27 mouse cellular contexts compared by ENCODE assay signal in genomic region chr1:137917449-137917848, GRCm38 (mm10).
DNase-seq lines count a peak whose midpoint lies in the region; ATAC-seq and TF ChIP-seq lines count a peak whose summit lies in the region.
"Had no signal": no experiment of that assay in that cellular context is flagged by ENCODE, and none has a peak within 500 bp of the region (broad histone marks: within the 10 kb centered on the region; RNA-seq: fewer than 3 reads in every experiment).

No protein-coding gene starts in this region.

- peak; percentile 33 for DNase-seq in thymus, postnatal 14 days
- no peak for DNase-seq in thymus, postnatal 36 days
- DNase-seq in CH12.LX (ENCODE audit: extremely low read depth), result peak; percentile 82
- DNase-seq in liver, result no peak
- DNase-seq: adrenal gland, adult 2 months; adrenal gland, postnatal 36 days; cerebellum, adult 2 months; cerebellum, postnatal 36 days; gastrocnemius, postnatal 14 days; heart, adult 11 months; heart, postnatal 36 days; kidney, adult 2 months; kidney, postnatal 36 days; liver, postnatal 0 days; lung, postnatal 4 days had no signal

- in situ Hi-C loops in CH12.LX (cut with MboI; ENCODE audit: low pct_ligation_motif_present, low pct_unique_long_range_greater_than_20kb, low sequenced_read_pairs), result no loop called here

- no peak for TF ChIP-seq CTCF in CH12.LX (conservative IDR thresholded peaks at IDR 0.05 in 1 of 2, IDR thresholded peaks at IDR 0.05 in 1 of 2; ENCODE audit: low read depth in 2 of 2, low read length in 2 of 2)

- TF ChIP-seq POLR2A in CH12.LX (IDR thresholded peaks at IDR 0.05; ENCODE audit: low read depth, low read length), result 0 out of 2 replicates have a peak, but pooled peaks have one; percentile 16

- 97% methylated on average over 1 of the region's 1 CpGs for WGBS in intestine, embryonic 16.5 days
- WGBS in hindbrain, embryonic 13.5 days, result 81% methylated on average over 1 of the region's 1 CpGs

- no peaks in the 10 kb centered on the region for H3K36me3 ChIP-seq in CH12.LX (replicated peaks in 1 of 2; ENCODE audit: control insufficient read depth in 1 of 2, insufficient read depth in 1 of 2, low read length in 1 of 2)
- H3K36me3 ChIP-seq in intestine, embryonic 16.5 days (ENCODE audit: control insufficient read depth, insufficient read depth, low read length), result 0 out of 2 replicates have a peak, but pooled peaks cover 3% of the 10 kb centered on the region
- no peaks in the 10 kb centered on the region; the same call in 1 of the 2 replicates for H3K36me3 ChIP-seq in hindbrain, embryonic 13.5 days
- H3K36me3 ChIP-seq: hindbrain, embryonic 12.5 days; liver, embryonic 12.5 days had no signal

- H3K79me2 ChIP-seq in CH12.LX (replicated peaks; ENCODE audit: control insufficient read depth, extremely low read depth, insufficient read depth, poor library complexity, severe bottlenecking), result peaks cover 15% of the 10 kb centered on the region

- peak overlapping the region; percentile 94 for H3K27ac ChIP-seq in CH12.LX (ENCODE audit: insufficient read depth, low read depth)
- no peak overlapping the region for H3K27ac ChIP-seq in intestine, embryonic 16.5 days (ENCODE audit: low read length)
- H3K27ac ChIP-seq in hindbrain, embryonic 13.5 days, result no peak overlapping the region
- H3K27ac ChIP-seq: forebrain, embryonic 13.5 days; hindbrain, embryonic 12.5 days; layer of hippocampus, adult 2 months; limb, embryonic 13.5 days; liver, embryonic 12.5 days; midbrain, embryonic 13.5 days; neural tube, embryonic 13.5 days had no signal

- dilution Hi-C loops in CH12.LX (cut with MboI; ENCODE audit: extremely low pct_ligation_motif_present, extremely low pct_unique_long_range_greater_than_20kb, low sequenced_read_pairs), result no loop called here

- H3K4me2 ChIP-seq in CH12.LX (ENCODE audit: insufficient read depth, low read depth, poor library complexity, severe bottlenecking), result peak overlapping the region; percentile 67
- no peak overlapping the region for H3K4me2 ChIP-seq in intestine, embryonic 16.5 days (ENCODE audit: low read depth, low read length)
- H3K4me2 ChIP-seq in hindbrain, embryonic 13.5 days, result no peak overlapping the region
- H3K4me2 ChIP-seq: forebrain, embryonic 13.5 days; heart, embryonic 11.5 days; hindbrain, embryonic 12.5 days; limb, embryonic 13.5 days; liver, embryonic 12.5 days; midbrain, embryonic 13.5 days; neural tube, embryonic 13.5 days had no signal

- ATAC-seq in inflammation-experienced regulatory T-cells, adult 6 months, result peak; percentile 97
- ATAC-seq in intestine, embryonic 16.5 days, result no peak
- no peak for ATAC-seq in hindbrain, embryonic 13.5 days (ENCODE audit: low FRiP score)
- ATAC-seq: forebrain, embryonic 13.5 days; liver, embryonic 12.5 days; liver, postnatal 0 days; midbrain, embryonic 13.5 days; Patski had no signal

- no peaks in the 10 kb centered on the region for H3K9me3 ChIP-seq in CH12.LX (replicated peaks; ENCODE audit: low read length)
- no peaks in the 10 kb centered on the region for H3K9me3 ChIP-seq in intestine, embryonic 16.5 days (ENCODE audit: control insufficient read depth, low read length)
- no peaks in the 10 kb centered on the region for H3K9me3 ChIP-seq in hindbrain, embryonic 13.5 days
- H3K9me3 ChIP-seq: forebrain, embryonic 13.5 days; hindbrain, embryonic 12.5 days; limb, embryonic 13.5 days; liver, embryonic 12.5 days; midbrain, embryonic 13.5 days; neural tube, embryonic 13.5 days had no signal

- H3K4me3 ChIP-seq in CH12.LX (replicated peaks in 1 of 3; ENCODE audit: low read depth in 2 of 3, low read length in 2 of 3, poor library complexity in 1 of 3), result no peak overlapping the region
- no peak overlapping the region for H3K4me3 ChIP-seq in intestine, embryonic 16.5 days (ENCODE audit: low read length)
- H3K4me3 ChIP-seq in hindbrain, embryonic 13.5 days, result no peak overlapping the region
- H3K4me3 ChIP-seq: forebrain, embryonic 13.5 days; hindbrain, embryonic 12.5 days; layer of hippocampus, adult 2 months; limb, embryonic 13.5 days; liver, embryonic 12.5 days; midbrain, embryonic 13.5 days; neural tube, embryonic 13.5 days had no signal

- peaks cover 9 to 62% of the 10 kb centered on the region in 2 experiments for H3K4me1 ChIP-seq in CH12.LX (ENCODE audit: control insufficient read depth in 1 of 2, insufficient read depth in 2 of 2)
- H3K4me1 ChIP-seq in intestine, embryonic 16.5 days (ENCODE audit: control insufficient read depth, insufficient read depth, low read length), result no peaks in the 10 kb centered on the region
- peaks cover 19% of the 10 kb centered on the region for H3K4me1 ChIP-seq in hindbrain, embryonic 13.5 days (replicated peaks)
- H3K4me1 ChIP-seq: liver, embryonic 12.5 days had no signal

- TF ChIP-seq RAD21 in CH12.LX (IDR thresholded peaks at IDR 0.05; ENCODE audit: low read depth, low read length), result no peak; the same call in 1 of the 2 replicates

- H3K9ac ChIP-seq in CH12.LX (ENCODE audit: insufficient read depth, low read depth), result peak overlapping the region; percentile 35
- H3K9ac ChIP-seq in intestine, embryonic 16.5 days (ENCODE audit: low read depth, low read length), result no peak overlapping the region
- no peak overlapping the region for H3K9ac ChIP-seq in hindbrain, embryonic 13.5 days
- H3K9ac ChIP-seq: forebrain, embryonic 13.5 days; hindbrain, embryonic 12.5 days; limb, embryonic 13.5 days; liver, embryonic 12.5 days; liver, postnatal 0 days; midbrain, embryonic 13.5 days; neural tube, embryonic 13.5 days had no signal

- TF ChIP-seq EP300 in CH12.LX (IDR thresholded peaks at IDR 0.05; ENCODE audit: low read length), result peak; percentile 62; the same call in 1 of the 2 replicates

- H3K27me3 ChIP-seq in CH12.LX (replicated peaks), result no peaks in the 10 kb centered on the region
- no peaks in the 10 kb centered on the region for H3K27me3 ChIP-seq in intestine, embryonic 16.5 days (replicated peaks; ENCODE audit: control insufficient read depth, insufficient read depth, low read length)
- H3K27me3 ChIP-seq in hindbrain, embryonic 13.5 days, result no peaks in the 10 kb centered on the region
- H3K27me3 ChIP-seq: forebrain, embryonic 13.5 days; hindbrain, embryonic 12.5 days; limb, embryonic 13.5 days; liver, embryonic 12.5 days; midbrain, embryonic 13.5 days; neural tube, embryonic 13.5 days; Patski had no signal

TF ChIP-seq in CH12.LX, 34 proteins besides CTCF, POLR2A, EP300 and RAD21 (continues in another document):
- peak; percentile 37 for TF ChIP-seq USF1 (IDR thresholded peaks at IDR 0.05; ENCODE audit: low read depth, low read length)
- TF ChIP-seq POLR2AphosphoS2 (IDR thresholded peaks at IDR 0.05; ENCODE audit: low read depth, low read length), result no peak
- peak; percentile 58; the same call in 1 of the 2 replicates for TF ChIP-seq SIN3A (IDR thresholded peaks at IDR 0.05; ENCODE audit: low read length)
- peak; percentile 54; the same call in 1 of the 2 replicates for TF ChIP-seq TCF12 (IDR thresholded peaks at IDR 0.05; ENCODE audit: low read depth, low read length)
- no peak for TF ChIP-seq PAX5 (IDR thresholded peaks at IDR 0.05; ENCODE audit: low read length)
- TF ChIP-seq BHLHE40 (IDR thresholded peaks at IDR 0.05; ENCODE audit: low read depth, low read length), result peak; percentile 95
- no peak for TF ChIP-seq ZNF384 (IDR thresholded peaks at IDR 0.05; ENCODE audit: low read depth, low read length)
- TF ChIP-seq ELF1 (IDR thresholded peaks at IDR 0.05; ENCODE audit: low read depth, low read length), result peak; percentile 57; the same call in 1 of the 2 replicates
- TF ChIP-seq ZMIZ1 (IDR thresholded peaks at IDR 0.05; ENCODE audit: low read depth, low read length), result no peak
- TF ChIP-seq RCOR1 (conservative IDR thresholded peaks at IDR 0.05; ENCODE audit: low read depth, low read length), result 0 out of 2 replicates have a peak, but pooled peaks have one; percentile 47
- 0 out of 2 replicates have a peak, but pooled peaks have one; percentile 48 for TF ChIP-seq MAFK (IDR thresholded peaks at IDR 0.05; ENCODE audit: insufficient replicate concordance, low read length)
- peak; percentile 32; the same call in 1 of the 2 replicates for TF ChIP-seq HCFC1 (IDR thresholded peaks at IDR 0.05; ENCODE audit: low read depth, low read length)
- no peak for TF ChIP-seq ZC3H11A (IDR thresholded peaks at IDR 0.05; ENCODE audit: low read depth, low read length)
- TF ChIP-seq JUN (IDR thresholded peaks at IDR 0.05; ENCODE audit: insufficient read depth, low read depth, low read length), result no peak
- TF ChIP-seq SMC3 (IDR thresholded peaks at IDR 0.05; ENCODE audit: low read depth, low read length), result no peak
- no peak for TF ChIP-seq KAT2A (IDR thresholded peaks at IDR 0.05; ENCODE audit: insufficient replicate concordance, low read length)
- TF ChIP-seq MYC (IDR thresholded peaks at IDR 0.05; ENCODE audit: low read depth, low read length), result 0 out of 2 replicates have a peak, but pooled peaks have one; percentile 51
- 0 out of 2 replicates have a peak, but pooled peaks have one; percentile 54 for TF ChIP-seq CHD1 (IDR thresholded peaks at IDR 0.05; ENCODE audit: low read depth, low read length)
- TF ChIP-seq MXI1 (IDR thresholded peaks at IDR 0.05; ENCODE audit: low read depth, low read length), result no peak
- 0 out of 2 replicates have a peak, but pooled peaks have one; percentile 15 for TF ChIP-seq CHD2 (IDR thresholded peaks at IDR 0.05; ENCODE audit: low read length)
- peak; percentile 21; the same call in 1 of the 2 replicates for TF ChIP-seq MAZ (IDR thresholded peaks at IDR 0.05; ENCODE audit: low read depth, low read length)
- no peak for TF ChIP-seq ZKSCAN1 (IDR thresholded peaks at IDR 0.05; ENCODE audit: borderline replicate concordance, low read depth, low read length)
- no peak for TF ChIP-seq UBTF (IDR thresholded peaks at IDR 0.05; ENCODE audit: low read depth, low read length)
- no peak for TF ChIP-seq TBP (conservative IDR thresholded peaks at IDR 0.05; ENCODE audit: low read depth, low read length)
- TF ChIP-seq NRF1 (IDR thresholded peaks at IDR 0.05; ENCODE audit: low read depth, low read length), result no peak
- no peak for TF ChIP-seq E2F4 (IDR thresholded peaks at IDR 0.05; ENCODE audit: insufficient replicate concordance, low read depth, low read length)
- TF ChIP-seq MAX (IDR thresholded peaks at IDR 0.05; ENCODE audit: low read length), result peak; percentile 57; the same call in 1 of the 2 replicates
- no peak for TF ChIP-seq NELFE (IDR thresholded peaks at IDR 0.05; ENCODE audit: low read depth, low read length)
- peak; percentile 73 for TF ChIP-seq ETS1 (conservative IDR thresholded peaks at IDR 0.05; ENCODE audit: low read depth, low read length)
- no peak for TF ChIP-seq GABPA (IDR thresholded peaks at IDR 0.05; ENCODE audit: insufficient replicate concordance, low read depth, low read length)
- TF ChIP-seq IRF4 (IDR thresholded peaks at IDR 0.05; ENCODE audit: low read depth, low read length), result peak; percentile 54; the same call in 1 of the 2 replicates
- no peak; the same call in 1 of the 2 replicates for TF ChIP-seq JUND (conservative IDR thresholded peaks at IDR 0.05; ENCODE audit: low read depth, low read length)

Comparison
In these comparisons a context has a peak if more than half of its experiments do, and no peak if none do; other contexts are left out.
1. DNase-seq: peak in thymus, postnatal 14 days (single experiment) and CH12.LX (single experiment); none in thymus, postnatal 36 days (0 of 2) and liver (single experiment).